Mouse (Mus musculus): ENCODE data around the gene Rpl28. TPM values are rescaled to one million over a fixed set of nuclear protein-coding genes. Genes with fewer than 3 reads are reported as not detected.

The Rpl28 gene
- polyA plus RNA-seq, 2 experiments: 186 to 307 TPM

- ATAC-seq (ENCODE audit: insufficient read depth) (no peak), DNase-seq (ENCODE audit: low read depth in 3 of 3, low spot score in 3 of 3) (no peak)
- H3K9ac ChIP-seq (replicated peaks): no peak overlapping the region
- no peaks in the 10 kb centered on the region for H3K27me3 ChIP-seq (ENCODE audit: control insufficient read depth, insufficient read depth, low read length)
- H3K9me3 ChIP-seq (ENCODE audit: control insufficient read depth, low read length): no peaks in the 10 kb centered on the region
- H3K4me1 ChIP-seq (replicated peaks; ENCODE audit: control insufficient read depth in 2 of 2, insufficient read depth in 2 of 2, low read length in 1 of 2): no peaks in the 10 kb centered on the region
- no peak overlapping the region for H3K27ac ChIP-seq
- H3K4me2 ChIP-seq (ENCODE audit: low read depth): no peak overlapping the region
- no peak overlapping the region for H3K4me3 ChIP-seq (ENCODE audit: insufficient read depth in 1 of 2, low read depth in 2 of 2, low read length in 2 of 2)
- H3K36me3 ChIP-seq (replicated peaks; ENCODE audit: control insufficient read depth, insufficient read depth, low read depth): no peaks in the 10 kb centered on the region
- TF ChIP-seq EP300 (IDR thresholded peaks at IDR 0.05; ENCODE audit: low read depth) (no peak), CTCF (IDR thresholded peaks at IDR 0.05; ENCODE audit: low read depth) (no peak)
- WGBS (ENCODE audit: insufficient replicate concordance): 63% methylated on average over 4 of the region's 4 CpGs
These were observed 29.0 kb downstream of the Rpl28 start for GRCm38 (mm10) chr7:4821690-4822089.

- Histone ChIP-seq H3K4me2 (ENCODE audit: low read depth) (no peak overlapping the region), H3K9me3 (ENCODE audit: control insufficient read depth, low read length) (no peaks in the 10 kb centered on the region), H3K27ac (no peak overlapping the region), H3K27me3 (ENCODE audit: control insufficient read depth, insufficient read depth, low read length) (no peaks in the 10 kb centered on the region), H3K4me1 (replicated peaks; ENCODE audit: control insufficient read depth in 2 of 2, insufficient read depth in 2 of 2, low read length in 1 of 2) (no peaks in the 10 kb centered on the region), H3K4me3 (ENCODE audit: insufficient read depth in 1 of 2, low read depth in 2 of 2, low read length in 2 of 2) (no peak overlapping the region), H3K9ac (replicated peaks) (no peak overlapping the region), H3K36me3 (replicated peaks; ENCODE audit: control insufficient read depth, insufficient read depth, low read depth) (no peaks in the 10 kb centered on the region)
- DNase-seq (ENCODE audit: low read depth in 3 of 3, low spot score in 3 of 3) (no peak), ATAC-seq (ENCODE audit: insufficient read depth) (no peak)
- no peak for TF ChIP-seq CTCF (IDR thresholded peaks at IDR 0.05; ENCODE audit: low read depth)
- WGBS (ENCODE audit: insufficient replicate concordance): 66% methylated on average over 6 of the region's 6 CpGs
These were observed 29.7 kb downstream of the Rpl28 start for GRCm38 (mm10) chr7:4822162-4822907.

GRCm38 (mm10) chr7:4825365-4825764 is 32.7 kb downstream of the Rpl28 start:
- ATAC-seq (ENCODE audit: insufficient read depth) (no peak), DNase-seq (ENCODE audit: low read depth in 3 of 3, low spot score in 3 of 3) (no peak)
- 28% methylated on average over 4 of the region's 4 CpGs for WGBS (ENCODE audit: insufficient replicate concordance)
- no peaks in the 10 kb centered on the region for H3K27me3 ChIP-seq (ENCODE audit: control insufficient read depth, insufficient read depth, low read length)
- no peak overlapping the region for H3K4me2 ChIP-seq (ENCODE audit: low read depth)
- no peak overlapping the region for H3K9ac ChIP-seq (replicated peaks)
- TF ChIP-seq EP300 (IDR thresholded peaks at IDR 0.05; ENCODE audit: low read depth): no peak
- no peak for TF ChIP-seq CTCF (IDR thresholded peaks at IDR 0.05; ENCODE audit: low read depth)
- H3K9me3 ChIP-seq (ENCODE audit: control insufficient read depth, low read length): no peaks in the 10 kb centered on the region
- H3K4me1 ChIP-seq (replicated peaks; ENCODE audit: control insufficient read depth in 2 of 2, insufficient read depth in 2 of 2, low read length in 1 of 2): no peaks in the 10 kb centered on the region
- no peak overlapping the region for H3K27ac ChIP-seq
- no peaks in the 10 kb centered on the region for H3K36me3 ChIP-seq (replicated peaks; ENCODE audit: control insufficient read depth, insufficient read depth, low read depth)
- no peak overlapping the region for H3K4me3 ChIP-seq (ENCODE audit: insufficient read depth in 1 of 2, low read depth in 2 of 2, low read length in 2 of 2)

- Histone ChIP-seq H3K9me3 (ENCODE audit: control insufficient read depth, low read length) (no peaks in the 10 kb centered on the region), H3K27ac (no peak overlapping the region), H3K36me3 (replicated peaks; ENCODE audit: control insufficient read depth, insufficient read depth, low read depth) (no peaks in the 10 kb centered on the region), H3K9ac (replicated peaks) (no peak overlapping the region), H3K4me1 (replicated peaks; ENCODE audit: control insufficient read depth in 2 of 2, insufficient read depth in 2 of 2, low read length in 1 of 2) (no peaks in the 10 kb centered on the region), H3K4me2 (ENCODE audit: low read depth) (no peak overlapping the region), H3K4me3 (ENCODE audit: insufficient read depth in 1 of 2, low read depth in 2 of 2, low read length in 2 of 2) (no peak overlapping the region), H3K27me3 (ENCODE audit: control insufficient read depth, insufficient read depth, low read length) (peaks cover 14% of the 10 kb centered on the region)
- TF ChIP-seq CTCF (IDR thresholded peaks at IDR 0.05; ENCODE audit: low read depth) (no peak), EP300 (IDR thresholded peaks at IDR 0.05; ENCODE audit: low read depth) (no peak)
- DNase-seq (ENCODE audit: low read depth in 3 of 3, low spot score in 3 of 3): no peak
- ATAC-seq (ENCODE audit: insufficient read depth): no peak
- 4% methylated on average over 12 of the region's 12 CpGs for WGBS (ENCODE audit: insufficient replicate concordance)
These were observed 37.8 kb downstream of the Rpl28 start for GRCm38 (mm10) chr7:4830476-4830875.

GRCm38 (mm10) chr7:4835631-4836327 is 43.1 kb downstream of the Rpl28 start:
- Histone ChIP-seq H3K4me2 (ENCODE audit: low read depth) (peak overlapping the region; percentile 42), H3K9ac (replicated peaks) (no peak overlapping the region), H3K9me3 (ENCODE audit: control insufficient read depth, low read length) (no peaks in the 10 kb centered on the region), H3K4me3 (ENCODE audit: insufficient read depth in 1 of 2, low read depth in 2 of 2, low read length in 2 of 2) (no peak overlapping the region), H3K27me3 (ENCODE audit: control insufficient read depth, insufficient read depth, low read length) (peaks cover 42% of the 10 kb centered on the region), H3K27ac (no peak overlapping the region), H3K36me3 (replicated peaks; ENCODE audit: control insufficient read depth, insufficient read depth, low read depth) (no peaks in the 10 kb centered on the region), H3K4me1 (replicated peaks; ENCODE audit: control insufficient read depth in 2 of 2, insufficient read depth in 2 of 2, low read length in 1 of 2) (no peaks in the 10 kb centered on the region)
- no peak for TF ChIP-seq CTCF (IDR thresholded peaks at IDR 0.05; ENCODE audit: low read depth)
- ATAC-seq (ENCODE audit: insufficient read depth) (no peak), DNase-seq (ENCODE audit: low read depth in 3 of 3, low spot score in 3 of 3) (no peak)
- 5% methylated on average over 34 of the region's 34 CpGs for WGBS (ENCODE audit: insufficient replicate concordance)
